Mouse (Mus musculus): ENCODE results near the gene Phox2a.

The Phox2a gene

DNA sequence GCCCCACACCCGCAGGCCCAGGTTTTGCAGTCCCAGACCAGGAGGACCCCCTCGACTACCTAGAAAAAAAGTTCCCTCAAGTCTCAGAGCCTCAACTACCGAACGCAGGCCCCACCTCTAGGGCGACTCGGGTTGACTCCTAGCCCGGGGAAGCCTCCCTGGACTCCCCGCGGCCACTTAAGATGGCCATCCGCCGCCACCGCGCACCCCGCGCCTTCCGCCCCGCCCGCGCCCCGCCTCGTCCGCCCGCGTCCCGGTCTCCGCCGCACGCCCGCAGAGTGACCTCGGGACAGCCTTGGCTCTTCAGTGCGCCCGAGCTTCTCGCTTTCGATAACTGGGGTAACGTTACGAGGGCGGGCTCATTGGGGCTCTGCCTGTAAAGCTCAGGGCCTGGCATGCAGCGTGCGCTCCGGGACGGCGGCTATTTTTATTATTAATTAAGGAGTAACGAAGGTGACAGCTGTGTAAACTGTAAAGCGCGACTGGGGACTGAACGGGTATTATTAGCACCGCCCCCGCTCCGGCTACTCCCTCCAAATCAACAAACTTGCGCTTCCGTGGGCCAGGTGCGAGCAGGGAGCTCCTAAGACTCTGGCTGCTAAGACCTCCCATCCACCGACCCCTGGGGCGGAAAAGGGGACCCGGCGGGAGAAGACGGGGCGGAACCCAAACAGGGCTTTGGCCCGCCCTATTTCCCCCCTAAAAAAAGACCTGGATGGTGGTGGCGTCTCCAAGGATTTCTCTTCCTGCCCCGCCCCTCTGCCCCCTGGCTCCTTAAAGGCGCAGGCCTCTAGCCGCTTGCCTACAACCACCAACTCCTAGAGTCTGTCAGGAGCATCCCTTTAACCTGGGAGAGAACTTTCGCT, 19.7 kb downstream of the Phox2a start, which contains the start of gene Inppl1:
TSS of gene Inppl1 (minus strand) at position 624 of the 866 bp plus-strand sequence.
- peak; percentile 40 to 71 for DNase-seq (ENCODE audit: low spot score in 2 of 2)

DNA sequence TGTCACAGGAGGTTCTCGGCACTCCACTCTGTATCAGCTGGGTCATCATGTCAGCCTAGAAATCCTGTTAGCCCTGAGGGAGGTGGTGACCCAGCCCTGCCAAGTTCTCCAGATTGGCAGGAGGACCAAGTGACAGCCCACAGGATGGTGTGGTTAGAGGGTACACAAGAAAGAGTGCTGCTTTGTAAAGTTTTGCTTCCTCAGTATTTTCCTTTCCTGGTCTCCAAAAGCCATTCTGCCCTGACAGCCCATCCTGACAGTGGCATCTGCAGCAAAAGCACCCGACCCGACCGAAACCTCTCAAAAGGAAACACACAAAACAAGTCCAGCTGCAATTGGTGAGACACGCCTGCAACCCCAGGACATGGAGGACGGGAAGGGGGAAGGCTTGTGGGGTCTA, 26.1 kb downstream of the Phox2a start:
- DNase-seq (ENCODE audit: low spot score in 2 of 2) = no peak

DNA sequence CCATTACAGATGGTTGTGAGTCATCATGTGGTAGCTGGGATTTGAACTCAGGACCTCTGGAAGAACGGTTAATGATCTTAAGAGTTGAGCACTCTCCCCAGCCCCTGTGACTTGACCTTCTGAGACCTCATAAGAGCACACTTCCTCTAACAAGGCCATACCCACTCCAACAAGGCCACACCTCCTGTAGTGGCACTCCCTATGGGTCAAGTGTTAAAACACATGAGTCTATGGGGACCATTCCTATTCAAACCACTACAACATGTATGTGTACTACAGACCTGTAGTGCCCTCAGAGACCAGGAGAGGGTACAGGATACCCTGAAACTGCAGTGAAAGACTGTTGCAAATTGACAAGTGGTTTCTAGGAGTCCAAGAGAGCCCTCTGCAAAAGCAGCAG, 29.8 kb downstream of the Phox2a start:
- DNase-seq (ENCODE audit: low spot score in 2 of 2) = no peak

DNA sequence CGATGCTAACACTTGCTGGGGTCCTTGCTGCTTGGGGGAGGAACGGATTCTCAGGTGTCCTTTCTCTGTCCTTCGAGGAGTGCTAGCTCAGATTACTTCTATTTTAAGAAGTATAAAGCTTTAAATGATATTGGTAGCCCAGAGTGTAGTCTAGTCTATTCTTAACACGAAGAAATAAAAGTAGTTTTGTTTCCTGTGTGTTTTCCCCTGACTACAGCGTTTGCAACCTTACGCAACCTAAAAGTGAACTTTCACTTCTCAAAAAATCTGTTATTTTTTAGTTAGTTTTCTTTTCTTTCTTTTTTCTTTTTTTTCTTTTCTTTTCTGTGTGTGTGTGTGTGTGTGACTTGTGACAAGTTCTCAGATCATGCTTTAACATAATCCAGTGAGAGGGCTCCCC, 33.6 kb downstream of the Phox2a start:
- DNase-seq (ENCODE audit: low spot score in 2 of 2) = no peak

DNA sequence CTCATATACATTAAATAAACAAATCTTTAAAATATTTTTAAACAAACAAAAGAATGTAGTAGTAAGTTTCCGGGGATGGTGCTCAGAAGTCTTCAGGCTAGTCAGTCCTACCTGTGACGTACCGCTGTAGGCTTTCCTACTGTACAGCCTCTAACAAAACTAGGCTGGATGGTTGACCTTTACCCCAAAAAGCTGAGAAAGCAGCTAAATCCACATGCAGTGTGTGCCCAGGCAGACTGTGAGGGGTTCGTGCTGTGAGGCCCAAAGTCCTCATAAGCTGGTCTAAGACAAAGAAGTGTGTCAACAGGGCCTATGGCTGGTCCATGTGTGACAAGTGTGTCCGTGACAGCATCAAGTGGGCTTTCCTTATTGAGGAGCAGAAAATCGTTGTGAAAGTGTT, 34.7 kb downstream of the Phox2a start:
- no peak for DNase-seq (ENCODE audit: low spot score in 2 of 2)

DNA sequence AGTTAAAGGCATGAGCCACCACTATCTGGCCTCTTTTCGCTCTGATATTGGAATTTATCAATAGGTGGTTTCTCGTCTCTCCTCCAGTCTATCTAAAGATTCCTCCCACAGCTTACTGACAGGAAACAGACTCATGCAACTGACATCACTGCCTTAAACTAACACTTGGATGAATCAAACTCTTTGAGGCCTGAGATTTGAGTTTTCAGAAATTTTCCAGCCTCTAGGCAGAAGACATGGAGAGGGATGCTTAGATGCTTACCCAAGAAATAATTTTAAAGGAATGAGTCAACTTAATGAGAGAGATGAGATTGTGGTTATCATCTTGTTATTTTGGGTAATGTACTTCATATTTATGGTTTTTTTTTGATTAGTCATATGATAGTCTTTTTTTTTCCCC, 35.7 kb downstream of the Phox2a start:
- DNase-seq (ENCODE audit: low spot score in 2 of 2) = no peak

DNA sequence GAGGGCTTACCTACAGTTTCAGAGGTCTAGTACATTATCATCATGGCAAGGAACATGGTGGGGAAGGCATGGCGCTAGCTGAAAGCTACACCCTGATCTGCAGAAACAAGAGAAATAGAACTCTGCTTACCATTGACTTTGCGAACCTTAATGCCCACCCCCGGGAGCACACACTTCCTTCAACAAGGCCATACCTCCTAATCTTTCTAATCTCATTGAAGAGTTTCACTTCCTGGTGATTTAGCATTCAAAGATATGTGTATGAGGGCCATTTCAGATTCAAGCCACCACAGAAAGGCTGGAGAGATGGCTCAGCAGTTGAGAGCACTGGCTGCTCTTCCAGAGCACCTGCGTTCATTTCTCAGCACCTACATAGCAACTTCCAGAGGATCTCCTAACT, 39.0 kb downstream of the Phox2a start, which contains the start of gene Folr2:
TSS of gene Folr2 (minus strand) at position 101 of the 400 bp plus-strand sequence.
- DNase-seq (ENCODE audit: low spot score in 2 of 2) = no peak

DNA sequence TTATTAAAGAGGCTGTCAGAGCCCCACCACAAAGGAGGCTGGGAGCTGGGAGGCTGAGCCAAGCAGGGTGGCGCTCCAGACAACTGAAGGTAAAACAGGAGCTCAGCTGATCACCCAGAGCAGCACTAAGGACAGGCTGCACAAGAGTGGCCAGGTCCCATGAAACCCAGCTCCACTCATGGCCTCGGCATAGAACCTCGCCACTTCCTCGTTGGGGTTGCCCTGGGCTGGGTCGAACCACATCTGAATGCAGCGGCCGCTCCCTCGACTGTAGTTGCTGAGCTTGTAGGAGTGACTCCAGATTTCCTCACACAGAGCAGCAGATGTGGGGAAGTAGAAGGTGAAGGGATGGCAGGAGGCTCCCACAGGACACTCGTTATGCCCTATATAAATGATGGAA, 40.2 kb downstream of the Phox2a start:
- peak in 1 of 2 experiments; percentile 19 for DNase-seq (ENCODE audit: low spot score in 2 of 2)

DNA sequence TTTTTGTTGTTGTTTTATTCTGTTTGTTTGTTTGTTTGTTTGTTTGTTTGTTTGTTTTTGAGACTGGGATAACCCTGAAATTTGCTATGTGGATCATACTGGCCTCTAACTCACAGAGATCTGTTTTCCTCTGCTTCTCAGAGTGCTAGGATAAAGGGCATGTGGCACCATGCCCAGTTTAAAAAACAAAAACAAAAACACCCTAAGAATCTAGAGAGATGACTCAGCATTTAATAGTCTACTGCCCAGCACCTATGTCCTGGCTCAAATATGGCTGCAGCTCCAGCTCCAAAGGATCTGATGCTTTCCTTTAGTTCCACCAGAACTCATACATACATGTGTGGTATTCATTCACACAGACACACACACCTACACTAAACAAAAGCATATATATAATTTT, 42.9 kb downstream of the Phox2a start:
- no peak for DNase-seq (ENCODE audit: low spot score in 2 of 2)

DNA sequence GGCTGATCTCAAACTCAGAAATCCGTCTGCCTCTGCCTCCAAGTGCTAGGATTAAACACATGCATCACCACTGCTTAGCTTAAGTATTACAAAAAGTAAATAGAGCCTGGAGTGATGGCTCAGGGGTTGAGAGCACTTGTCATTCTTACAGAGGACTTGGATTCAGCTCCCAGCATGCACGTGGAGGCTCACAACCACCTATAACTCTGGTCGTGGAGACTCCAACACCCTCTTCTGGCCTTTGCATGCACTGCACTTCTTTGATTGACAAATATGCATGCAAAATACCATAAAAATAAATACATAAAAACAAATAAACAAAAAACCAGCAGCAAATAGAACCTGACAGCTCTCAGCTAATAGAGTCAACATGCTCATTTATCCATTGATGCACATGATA, 44.2 kb downstream of the Phox2a start:
- DNase-seq (ENCODE audit: low spot score in 2 of 2) = no peak

DNA sequence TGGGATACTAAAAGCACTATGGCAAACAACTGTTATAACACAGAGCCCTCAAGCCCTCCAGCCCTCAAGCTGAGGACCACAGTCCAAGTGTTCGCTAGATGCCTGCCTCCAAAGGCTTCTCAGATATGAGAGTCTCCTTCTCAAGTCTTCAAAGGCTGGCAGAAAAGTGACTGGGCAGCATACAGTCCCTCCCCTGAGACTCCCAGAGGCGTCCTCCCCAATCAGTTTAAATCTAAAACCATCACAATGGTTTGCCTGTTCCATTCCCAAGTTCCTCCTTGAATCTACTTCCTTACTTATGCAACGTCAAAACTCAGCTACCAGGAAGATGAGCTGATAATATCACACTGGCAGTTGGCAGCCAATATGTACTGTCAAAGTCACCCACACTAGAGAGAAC, 45.3 kb downstream of the Phox2a start, which contains the start of gene Anapc15:
TSS of gene Anapc15 (plus strand) at position 301 of the 400 bp plus-strand sequence.
- DNase-seq (ENCODE audit: low spot score in 2 of 2) = no peak

DNA sequence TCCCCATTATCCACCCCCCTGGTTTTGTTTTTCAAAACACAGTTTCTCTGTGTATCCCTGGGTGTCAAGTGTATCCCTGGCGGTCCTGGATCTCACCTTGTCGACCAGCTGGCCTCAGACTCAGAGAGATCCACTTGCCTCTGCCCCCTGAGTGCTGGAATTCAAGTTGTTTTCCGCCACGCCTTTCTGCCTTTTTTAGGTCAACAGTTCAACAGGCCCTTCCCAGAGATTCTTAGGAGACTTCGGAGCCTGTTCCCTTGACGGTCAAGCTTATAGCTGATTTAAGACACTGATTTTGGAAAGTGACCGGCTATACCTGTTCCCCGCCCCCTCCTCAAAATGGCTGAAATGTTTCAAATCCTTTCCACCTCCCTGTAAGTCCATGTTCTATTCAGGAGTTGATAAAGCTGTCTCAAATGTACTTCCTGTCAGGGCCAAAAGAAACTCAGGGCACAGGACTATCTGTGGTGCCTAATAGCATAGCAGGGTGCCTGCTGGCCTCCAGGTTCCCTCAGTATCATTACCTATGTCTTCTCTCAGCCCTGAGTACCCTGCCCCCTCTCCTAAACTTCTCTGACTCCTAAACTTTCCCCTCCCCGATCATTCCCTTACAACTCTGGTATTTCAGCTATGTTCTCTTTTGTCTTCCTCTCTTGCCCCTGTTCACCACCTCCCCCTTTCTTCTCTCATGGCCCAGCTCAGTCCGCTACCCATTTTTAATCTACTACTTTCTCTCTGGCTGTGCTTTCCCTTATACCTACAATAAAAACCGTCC, 48.6 kb downstream of the Phox2a start:
- no peak for DNase-seq (ENCODE audit: low spot score in 2 of 2)

DNA sequence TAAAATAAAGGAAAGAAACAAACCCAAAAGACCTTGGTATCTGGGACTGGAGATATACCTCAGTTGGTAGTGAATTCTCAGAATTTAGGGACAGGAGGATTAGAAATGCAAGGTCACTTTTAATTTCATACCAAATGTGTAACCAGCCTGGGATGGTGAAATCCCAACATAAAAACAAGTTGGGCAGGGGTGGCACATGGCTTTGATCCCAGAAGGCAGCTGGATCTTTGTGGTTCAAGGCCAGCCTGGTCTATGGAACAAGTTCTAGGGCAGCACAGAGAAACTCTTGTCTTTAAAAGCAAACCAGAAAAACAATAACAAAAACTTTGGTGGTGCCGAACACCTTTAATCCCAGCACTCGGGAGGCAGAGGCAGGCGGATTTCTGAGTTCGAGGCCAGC, 49.4 kb downstream of the Phox2a start:
- DNase-seq (ENCODE audit: low spot score in 2 of 2) = no peak

DNA sequence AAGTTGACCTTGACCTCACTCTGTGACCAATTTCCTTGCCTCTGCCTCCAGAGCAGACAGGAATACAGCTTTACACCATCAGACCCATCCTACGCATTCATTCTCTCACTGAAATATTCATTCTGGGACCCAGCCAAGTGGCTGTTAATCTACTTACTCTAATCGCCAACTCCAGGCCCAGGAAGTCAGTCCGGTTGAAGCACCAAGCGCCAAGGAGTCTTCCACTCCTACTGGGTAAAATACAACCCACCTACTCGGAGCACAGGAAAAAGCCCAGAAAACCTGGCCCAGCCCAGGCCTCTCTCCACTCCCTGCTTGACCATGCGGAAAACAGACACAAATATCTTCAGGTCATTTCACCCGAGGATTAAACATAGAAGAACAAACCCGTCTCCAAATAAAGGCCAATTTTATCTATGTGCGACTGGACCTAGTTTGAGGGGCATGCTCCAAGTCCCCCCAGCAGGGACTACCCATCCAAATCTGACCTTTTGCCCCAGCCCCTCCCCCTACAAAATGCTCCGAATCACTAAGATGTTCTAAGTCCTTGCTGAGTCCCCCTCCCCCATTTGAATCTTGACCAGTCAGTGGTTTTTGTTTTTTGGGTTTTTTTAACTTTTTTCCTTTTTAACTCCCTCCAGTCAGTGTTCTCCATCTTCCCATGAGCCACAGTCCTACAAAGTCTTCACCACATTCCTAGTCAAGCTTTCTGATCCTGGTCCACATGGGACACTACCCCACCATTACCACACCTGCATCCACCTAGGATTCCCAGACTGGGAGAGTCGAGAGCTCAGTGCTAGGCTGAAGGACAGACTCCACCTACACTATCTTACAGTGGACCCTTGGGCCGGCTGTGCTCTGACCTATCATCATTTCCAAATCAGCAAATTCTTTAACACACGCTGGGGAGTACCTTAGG, 50.4 kb downstream of the Phox2a start:
- DNase-seq (ENCODE audit: low spot score in 2 of 2) = no peak

DNA sequence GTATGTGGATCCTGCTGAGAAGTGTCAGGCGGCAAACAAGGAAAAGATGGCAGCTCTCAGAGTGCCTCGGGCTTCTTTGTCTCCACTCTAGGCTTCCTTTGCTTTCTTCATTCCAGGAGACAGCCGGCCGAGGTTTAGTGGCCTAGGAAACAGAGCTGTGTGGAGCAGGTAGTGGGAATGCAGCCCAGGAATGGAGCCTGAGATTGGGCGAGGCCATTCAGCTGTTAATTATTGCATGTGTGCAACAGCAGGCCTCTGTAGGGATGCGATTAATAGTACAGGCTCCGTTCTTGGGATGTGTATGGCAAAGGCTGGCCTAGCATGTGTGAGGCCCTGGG, 51.0 kb downstream of the Phox2a start:
- DNase-seq (ENCODE audit: low spot score in 2 of 2) = no peak

DNA sequence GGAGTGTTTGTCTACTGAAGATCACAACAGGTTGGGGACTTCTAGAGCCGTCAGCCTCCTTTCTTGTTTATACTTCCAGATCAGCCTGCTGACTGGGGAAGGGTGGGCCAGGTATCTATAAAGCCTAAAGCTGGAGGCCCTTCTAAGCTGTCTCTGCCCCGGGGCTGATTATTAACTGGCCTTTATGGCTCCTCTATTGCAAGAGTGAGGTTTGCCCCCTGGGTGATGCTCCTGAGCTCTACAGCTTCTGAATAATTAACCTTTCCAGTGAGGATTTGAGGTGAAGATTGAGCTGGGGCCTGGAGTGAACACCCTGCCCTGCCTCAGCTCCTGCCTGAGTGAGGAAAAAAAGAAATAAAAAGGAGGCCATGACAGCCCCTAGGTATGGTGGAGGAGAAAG, 52.5 kb downstream of the Phox2a start, which contains the start of gene Folr1:
TSS of gene Folr1 (minus strand) at position 160 of the 400 bp plus-strand sequence.
- no peak for DNase-seq (ENCODE audit: low spot score in 2 of 2)

DNA sequence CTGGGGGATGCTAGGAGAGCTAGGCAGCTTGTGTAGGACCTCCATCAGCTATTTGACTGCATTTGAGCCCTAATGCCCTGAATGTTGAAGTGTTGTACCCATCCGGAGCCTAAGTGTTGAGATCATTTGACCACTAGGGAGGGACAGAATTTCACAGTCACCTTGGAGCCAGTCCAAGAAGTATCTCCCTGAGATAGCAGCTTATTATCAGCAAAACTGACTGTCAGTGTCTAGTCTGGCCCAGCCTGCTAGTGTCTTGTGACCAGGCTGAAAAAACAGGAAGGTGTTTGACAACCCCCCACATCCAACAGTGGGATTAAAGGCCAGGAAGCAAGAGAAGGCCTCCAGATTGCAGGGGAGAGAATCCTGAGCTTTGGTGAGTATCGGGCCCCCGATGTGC, 53.2 kb downstream of the Phox2a start:
- no peak for DNase-seq (ENCODE audit: low spot score in 2 of 2)

All from spleen, postnatal 4 days (tissue).